Mouse (Mus musculus) CD4-positive, CD25-positive, alpha-beta regulatory T cell, adult 2 months (primary cell): ENCODE data around the gene Unc5b.
"Not testable (repeated sequence)": the region's sequence is repeated elsewhere in the genome, so short reads cannot be mapped to it uniquely, and the experiment has no call there.

ENCODE experiments used
- DNase-seq: peaks from one replicate; pipeline ENCODE4 v3.0.0-alpha.2; 2012; ENCODE audit warnings: low read depth, low spot score

The Unc5b gene

DNA sequence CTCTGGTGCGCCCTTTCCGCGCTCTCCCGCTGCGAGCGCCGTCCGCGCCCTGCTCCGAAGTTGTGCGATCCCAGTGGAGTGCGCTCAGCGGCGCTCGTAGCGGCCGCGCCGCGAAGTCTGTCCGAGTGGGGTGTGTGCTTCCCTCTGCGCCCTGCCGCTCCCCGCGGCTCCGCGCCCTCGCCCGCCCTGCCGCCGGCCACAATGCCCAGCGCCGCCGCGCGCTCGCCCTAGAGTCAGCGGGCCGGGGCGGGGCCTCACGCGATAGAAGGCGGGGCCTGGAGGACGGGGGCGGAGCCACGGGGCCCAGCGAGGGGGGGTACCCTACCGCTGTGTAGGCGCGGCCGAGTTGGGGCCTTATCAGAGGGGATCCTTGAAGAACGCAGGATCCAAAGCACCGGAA is at the start of gene Unc5b:
Gene Unc5b (minus strand): TSS at position 203 of the 400 bp plus-strand sequence.
- peak; percentile 65 for DNase-seq

GRCm38 (mm10) chr10:60879817-60880216 is 48.4 kb upstream of the Unc5b start:
- no peak for DNase-seq

DNA sequence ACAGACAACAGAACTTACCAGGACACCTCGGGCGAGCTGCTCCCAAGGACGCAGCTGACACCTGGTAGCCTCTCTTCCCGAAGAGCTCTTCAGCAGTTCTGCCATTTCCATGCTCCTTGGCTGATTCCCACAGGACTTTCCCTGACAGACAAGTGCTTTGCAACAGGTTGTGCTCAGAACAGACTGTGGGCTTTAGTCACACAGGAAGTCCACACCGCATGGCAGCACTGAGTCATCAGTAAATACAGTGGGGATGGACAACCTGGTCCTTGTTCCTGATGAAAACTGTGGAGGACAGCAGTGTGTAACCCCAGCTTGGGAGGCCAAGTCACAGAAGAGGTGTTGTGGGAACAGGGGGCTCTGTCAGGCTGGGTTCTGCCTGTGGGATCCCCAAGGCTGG is 45.7 kb upstream of the Unc5b start:
- no peak for DNase-seq

DNA sequence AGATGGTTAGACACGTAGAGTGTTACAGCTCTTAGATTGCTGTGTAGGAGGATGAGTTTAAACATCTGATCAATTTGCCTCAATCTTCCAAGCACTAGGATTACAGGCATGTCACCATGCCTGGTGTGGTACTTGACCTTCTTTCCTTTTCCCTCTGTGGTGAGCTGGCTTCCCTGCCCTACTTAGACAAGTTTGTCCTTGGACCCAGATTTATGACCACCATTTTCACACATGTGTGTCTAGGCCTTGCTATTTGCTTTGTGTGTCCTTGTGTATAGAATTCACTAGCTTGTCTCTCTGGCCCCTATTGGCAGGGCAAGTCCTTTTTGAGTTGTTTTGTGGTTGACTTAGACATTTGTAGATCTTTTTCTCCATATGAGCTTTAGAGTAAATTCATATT is 43.6 kb upstream of the Unc5b start:
- DNase-seq, result no peak

DNA sequence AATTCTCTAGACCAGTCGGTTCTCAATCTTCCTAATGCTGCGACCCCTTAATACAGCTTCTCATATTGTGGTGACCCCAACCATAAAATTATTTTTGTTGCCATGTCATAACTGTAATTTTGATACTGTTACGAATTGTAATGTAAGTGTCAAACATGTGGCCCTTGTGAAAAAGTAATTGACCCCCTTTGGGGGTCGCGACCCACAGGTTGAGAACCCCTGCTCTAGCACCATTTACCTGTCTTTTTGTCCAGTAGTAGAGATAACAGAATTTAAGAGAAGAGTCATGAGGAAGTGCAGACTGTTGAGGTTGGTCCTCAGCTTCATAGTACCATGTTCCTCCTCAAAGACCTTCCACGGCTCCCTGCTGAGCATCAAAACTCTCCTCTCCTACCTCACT is 31.9 kb upstream of the Unc5b start:
- DNase-seq, result no peak

- no peak for DNase-seq
Measured at GRCm38 (mm10) chr10:60862477-60863293, 31.3 kb upstream of the Unc5b start.

GRCm38 (mm10) chr10:60845271-60845670 is 13.9 kb upstream of the Unc5b start:
- DNase-seq, result not testable (repeated sequence)

DNA sequence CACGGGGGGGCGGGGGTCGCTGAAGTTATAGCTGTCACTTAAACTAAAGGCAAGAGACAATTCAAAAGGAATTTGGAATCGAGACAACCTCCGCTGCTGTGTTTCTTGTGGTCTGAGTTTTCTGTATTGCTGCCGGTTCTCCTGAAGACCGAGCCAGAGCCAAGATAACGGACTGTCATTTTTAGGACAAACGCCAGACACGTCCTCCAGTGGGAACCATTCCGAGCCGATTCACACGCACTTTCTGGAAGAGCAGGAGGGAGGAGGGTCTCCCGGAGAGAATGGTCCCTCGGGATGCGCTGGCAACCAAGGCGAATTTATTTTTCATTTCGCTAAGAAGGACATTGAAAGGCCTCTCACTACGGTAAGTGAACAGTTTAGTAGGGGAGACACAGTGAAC is 7.4 kb upstream of the Unc5b start:
- no peak for DNase-seq

DNA sequence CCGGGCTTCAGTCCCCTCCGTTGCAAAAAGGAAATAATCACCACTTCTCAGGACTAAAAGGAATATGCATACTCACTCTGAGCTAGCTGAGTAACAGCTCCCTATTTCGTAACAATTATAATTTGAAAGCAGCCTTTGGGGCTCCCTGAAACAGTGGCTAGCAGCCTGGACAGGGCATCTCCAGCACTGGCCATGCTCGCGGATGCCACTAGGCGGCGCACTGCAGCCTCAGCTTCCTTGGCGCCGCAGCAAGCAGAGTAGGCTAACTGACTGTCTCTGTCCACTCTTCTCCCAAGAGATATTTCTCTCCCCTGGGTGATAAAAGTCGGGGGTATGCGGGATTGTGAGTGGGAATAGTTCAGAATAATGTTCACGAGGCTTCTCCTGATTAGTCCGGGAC is 3.6 kb upstream of the Unc5b start:
- DNase-seq, result peak; percentile 70

GRCm38 (mm10) chr10:60832664-60833173 is 1.3 kb upstream of the Unc5b start:
- DNase-seq, result no peak

- no peak for DNase-seq
Measured at GRCm38 (mm10) chr10:60830556-60831350, 628 bp downstream of the Unc5b start.

DNA sequence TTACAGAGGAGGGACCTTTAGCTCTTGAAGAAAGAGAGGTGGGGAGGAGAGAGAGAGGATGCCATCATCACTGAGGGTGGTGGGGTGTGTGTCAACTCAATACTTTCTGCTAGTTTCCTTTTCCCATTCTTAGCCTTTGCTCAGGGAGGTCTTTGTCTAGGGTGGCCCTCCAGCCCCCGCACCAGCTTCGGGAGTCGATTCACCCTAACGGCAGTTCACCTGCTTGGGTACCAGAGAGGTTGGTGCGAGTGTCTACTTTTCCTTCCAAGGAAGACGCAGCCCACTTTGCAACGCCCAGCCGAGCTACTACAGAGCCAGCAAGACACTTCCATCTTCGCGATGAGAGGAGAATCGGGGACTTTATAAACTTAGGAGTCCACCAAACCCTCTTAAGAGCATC is 1.4 kb downstream of the Unc5b start:
- DNase-seq, result no peak

GRCm38 (mm10) chr10:60829071-60829470 is 2.3 kb downstream of the Unc5b start:
- DNase-seq, result no peak

GRCm38 (mm10) chr10:60827901-60828670 is 3.3 kb downstream of the Unc5b start:
- no peak for DNase-seq

DNA sequence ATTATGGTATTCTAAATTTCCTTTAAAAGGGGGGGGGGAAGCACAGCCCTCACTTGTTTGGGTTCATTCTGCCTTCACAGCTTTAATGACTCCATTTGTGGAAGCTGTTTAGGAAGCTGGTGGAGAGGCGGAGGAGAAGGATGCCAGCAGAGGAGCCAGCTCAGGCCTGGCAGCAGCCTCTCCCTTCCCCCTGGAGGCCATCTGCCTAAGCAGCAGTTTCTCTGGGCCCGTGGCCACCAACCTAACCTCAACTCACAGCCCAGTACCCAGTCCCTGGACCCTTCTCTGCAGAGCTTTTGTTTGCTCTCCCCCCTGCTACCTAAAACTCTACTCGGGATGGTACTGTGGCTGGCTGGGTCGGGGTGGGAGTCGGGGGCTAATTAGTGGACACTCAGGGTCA is 4.1 kb downstream of the Unc5b start:
- no peak for DNase-seq

DNA sequence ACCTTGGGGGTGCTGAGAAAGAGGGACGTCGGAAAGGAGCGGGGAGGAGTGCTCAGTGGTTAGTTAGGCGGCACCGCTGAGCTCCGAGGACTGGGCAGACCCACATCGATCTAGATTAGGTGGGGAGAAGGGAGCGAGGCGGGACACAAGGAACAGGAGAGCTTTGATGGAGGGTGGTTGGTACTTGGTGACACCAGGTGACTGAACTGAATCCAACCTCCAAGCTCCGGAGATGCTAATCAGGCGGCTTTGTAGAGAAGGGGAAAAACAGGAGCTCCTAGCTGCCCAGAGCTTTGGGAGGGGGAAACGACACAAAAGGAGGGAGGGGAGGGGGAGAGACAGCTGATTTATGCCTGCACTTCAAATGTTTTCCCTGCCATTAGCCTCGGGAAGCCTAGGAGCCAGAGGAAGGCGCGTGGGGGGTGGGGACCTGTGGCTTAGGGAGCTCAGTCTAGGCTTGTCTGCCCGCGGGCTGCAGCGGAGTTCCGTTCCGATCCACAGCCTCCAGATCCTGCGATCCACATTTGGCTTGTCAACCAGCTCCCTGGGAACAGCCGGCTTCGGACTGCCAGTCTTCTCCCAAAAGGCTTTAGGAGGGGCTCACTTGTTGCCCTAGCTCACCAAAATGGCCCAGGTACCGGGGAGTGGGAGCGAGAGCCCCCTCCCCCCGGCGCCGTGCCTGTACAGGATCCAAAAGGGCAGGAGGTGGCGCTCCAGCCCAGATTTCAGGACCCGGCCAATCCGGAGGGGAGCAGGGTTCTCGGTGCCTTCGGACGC is 4.7 kb downstream of the Unc5b start:
- DNase-seq, result no peak

DNA sequence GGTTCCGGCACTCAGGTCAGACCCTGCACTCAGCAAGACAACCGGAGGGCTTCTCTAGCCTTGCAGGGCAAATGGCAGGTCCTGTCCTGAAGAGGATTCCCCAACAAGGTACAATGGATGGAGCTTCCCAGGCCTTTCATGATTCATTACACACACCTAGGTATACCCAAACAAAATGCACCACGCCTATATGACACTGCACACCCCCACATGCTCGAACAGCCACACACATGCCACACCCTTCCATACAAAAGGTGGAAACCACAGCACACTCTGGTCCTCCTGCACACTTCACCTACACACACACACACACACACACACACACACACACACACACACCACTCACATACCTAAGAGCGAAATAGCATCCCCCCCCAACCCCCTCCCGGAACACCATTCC is 5.4 kb downstream of the Unc5b start:
- DNase-seq, result no peak

DNA sequence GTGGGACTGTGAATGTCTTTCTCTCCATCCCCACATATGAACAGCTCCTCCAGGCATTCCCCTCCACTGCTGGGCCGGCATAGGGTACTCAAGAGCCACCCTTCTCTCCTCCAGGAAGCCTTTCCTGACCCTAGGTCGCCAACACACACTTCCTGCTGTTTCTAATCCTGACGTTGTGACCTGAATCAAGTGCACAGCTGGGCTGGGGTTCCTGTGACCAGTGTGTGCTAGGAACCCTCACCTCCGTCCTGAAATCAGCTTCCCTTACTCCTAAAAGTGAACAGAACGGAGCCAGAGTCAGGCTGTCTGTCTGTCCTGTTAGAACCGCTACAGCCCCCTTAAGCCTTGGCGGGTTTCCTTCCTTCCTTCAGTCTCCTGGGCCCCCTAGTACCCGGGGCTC is 7.6 kb downstream of the Unc5b start:
- no peak for DNase-seq

GRCm38 (mm10) chr10:60822641-60823425 is 8.5 kb downstream of the Unc5b start:
- DNase-seq, result no peak

DNA sequence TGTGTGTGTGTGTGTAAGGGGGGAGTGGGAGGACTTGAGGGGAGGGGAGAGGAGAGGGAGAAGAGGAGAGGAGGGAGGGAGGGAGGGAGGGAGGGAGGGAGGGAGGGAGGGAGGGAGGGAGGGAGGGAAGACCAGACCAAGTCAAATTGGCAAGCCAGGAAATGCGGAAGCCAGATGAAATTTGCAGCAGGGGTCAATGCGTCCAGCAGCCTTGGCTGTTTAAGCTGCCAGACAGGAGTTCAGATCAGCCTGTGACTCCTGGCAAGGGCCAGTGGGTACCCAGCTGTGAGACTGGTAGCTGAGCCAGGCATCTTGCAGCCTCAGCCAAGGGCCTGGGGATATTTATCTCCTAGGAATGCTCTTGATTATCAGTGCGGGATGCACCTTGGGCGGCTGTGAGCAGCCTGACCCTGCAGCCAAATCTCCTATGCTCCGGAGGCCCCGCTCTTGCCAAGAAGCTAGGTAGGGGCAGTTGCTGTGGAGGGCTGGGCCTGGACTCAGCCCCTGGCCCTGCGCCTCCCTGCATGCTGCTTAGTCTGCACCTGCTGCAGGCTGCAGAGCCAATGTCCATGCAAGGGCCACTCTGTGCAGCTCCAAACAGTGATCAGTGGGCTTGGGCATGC is 9.5 kb downstream of the Unc5b start:
- DNase-seq, result no peak
